21 mouse cellular contexts compared by ENCODE assay signal in genomic region chr16:93691206-93691841, GRCm38 (mm10). TPM values are rescaled to one million over a fixed set of nuclear protein-coding genes. Genes with fewer than 3 reads are reported as not detected.
DNase-seq lines count a peak whose midpoint lies in the region; ATAC-seq lines count a peak whose summit lies in the region.
"Had no signal": no experiment of that assay in that cellular context is flagged by ENCODE, and none has a peak within 500 bp of the region (broad histone marks: within the 10 kb centered on the region; RNA-seq: fewer than 3 reads in every experiment).

No protein-coding gene starts in this region.

- peaks cover 15% of the 10 kb centered on the region; the same call in 1 of the 2 replicates for H3K27me3 ChIP-seq in liver, embryonic 15.5 days
- H3K27me3 ChIP-seq in liver, embryonic 11.5 days (replicated peaks; ENCODE audit: control insufficient read depth, insufficient read depth, low read length) = no peaks in the 10 kb centered on the region
- H3K27me3 ChIP-seq in stomach, embryonic 16.5 days (ENCODE audit: control insufficient read depth, insufficient read depth, low read length) = no peaks in the 10 kb centered on the region
- no peaks in the 10 kb centered on the region; the same call in 1 of the 2 replicates for H3K27me3 ChIP-seq in forebrain, embryonic 12.5 days
- H3K27me3 ChIP-seq: CH12.LX; intestine, embryonic 15.5 days had no signal

- H3K4me1 ChIP-seq in liver, embryonic 15.5 days (replicated peaks) = peaks cover 5% of the 10 kb centered on the region; the same call in 1 of the 2 replicates
- H3K4me1 ChIP-seq in liver, embryonic 11.5 days (replicated peaks; ENCODE audit: control insufficient read depth, insufficient read depth, low read length) = no peaks in the 10 kb centered on the region
- H3K4me1 ChIP-seq in stomach, embryonic 16.5 days (ENCODE audit: control insufficient read depth, insufficient read depth, low read length) = no peaks in the 10 kb centered on the region
- no peaks in the 10 kb centered on the region for H3K4me1 ChIP-seq in forebrain, embryonic 12.5 days
- H3K4me1 ChIP-seq: forebrain, embryonic 10.5 days; heart, embryonic 10.5 days; intestine, embryonic 15.5 days had no signal

- 32% methylated on average over 6 of the region's 6 CpGs for WGBS in liver, embryonic 15.5 days (ENCODE audit: insufficient replicate concordance)
- 51% methylated on average over 6 of the region's 6 CpGs for WGBS in liver, embryonic 11.5 days
- WGBS in stomach, embryonic 16.5 days = 69% methylated on average over 6 of the region's 6 CpGs
- 82% methylated on average over 6 of the region's 6 CpGs for WGBS in forebrain, embryonic 12.5 days

- H3K27ac ChIP-seq in liver, embryonic 15.5 days (replicated peaks) = no peak overlapping the region
- no peak overlapping the region for H3K27ac ChIP-seq in liver, embryonic 11.5 days (ENCODE audit: low read depth, low read length)
- no peak overlapping the region for H3K27ac ChIP-seq in stomach, embryonic 16.5 days (ENCODE audit: low read length)
- no peak overlapping the region for H3K27ac ChIP-seq in forebrain, embryonic 12.5 days
- H3K27ac ChIP-seq: forebrain, embryonic 10.5 days; heart, embryonic 10.5 days; intestine, embryonic 15.5 days; left cerebral cortex, adult 2 months; liver, embryonic 14.5 days; macrophage had no signal

- peak; percentile 34; the same call in 1 of the 2 replicates for ATAC-seq in liver, embryonic 15.5 days (ENCODE audit: insufficient read depth)
- ATAC-seq in liver, embryonic 11.5 days (replicated peaks; ENCODE audit: low FRiP score) = no peak
- peak; percentile 67 for ATAC-seq in common myeloid progenitor, adult 5-6 weeks (replicated peaks; ENCODE audit: low read depth, poor library complexity, severe bottlenecking)
- ATAC-seq in stomach, embryonic 16.5 days (ENCODE audit: insufficient read depth, low FRiP score) = peak; percentile 50; the same call in 1 of the 2 replicates
- no peak for ATAC-seq in forebrain, embryonic 12.5 days (ENCODE audit: low FRiP score)
- ATAC-seq: hindbrain, embryonic 16.5 days; intestine, embryonic 15.5 days had no signal

- intact Hi-C loops in heart, postnatal 36 days (cut with DNase I) = no loop called here

- H3K4me2 ChIP-seq in liver, embryonic 15.5 days = no peak overlapping the region
- H3K4me2 ChIP-seq in liver, embryonic 11.5 days = no peak overlapping the region
- no peak overlapping the region for H3K4me2 ChIP-seq in stomach, embryonic 16.5 days (ENCODE audit: low read depth, low read length)
- H3K4me2 ChIP-seq in forebrain, embryonic 12.5 days = no peak overlapping the region
- H3K4me2 ChIP-seq: intestine, embryonic 15.5 days; midbrain, embryonic 11.5 days had no signal

- H3K9ac ChIP-seq in liver, embryonic 15.5 days = no peak overlapping the region
- no peak overlapping the region for H3K9ac ChIP-seq in liver, embryonic 11.5 days (ENCODE audit: low read depth, low read length)
- H3K9ac ChIP-seq in stomach, embryonic 16.5 days (ENCODE audit: low read length) = no peak overlapping the region
- H3K9ac ChIP-seq in forebrain, embryonic 12.5 days = no peak overlapping the region
- H3K9ac ChIP-seq: intestine, embryonic 15.5 days; liver, embryonic 14.5 days had no signal

- H3K4me3 ChIP-seq in liver, embryonic 15.5 days (replicated peaks) = no peak overlapping the region
- H3K4me3 ChIP-seq in liver, embryonic 11.5 days (ENCODE audit: low read depth, low read length) = no peak overlapping the region
- no peak overlapping the region for H3K4me3 ChIP-seq in stomach, embryonic 16.5 days (replicated peaks; ENCODE audit: low read length)
- H3K4me3 ChIP-seq in forebrain, embryonic 12.5 days (replicated peaks) = no peak overlapping the region
- H3K4me3 ChIP-seq: forebrain, embryonic 10.5 days; heart, embryonic 10.5 days; intestine, embryonic 15.5 days; left cerebral cortex, adult 2 months had no signal

- H3K36me3 ChIP-seq in liver, embryonic 15.5 days (replicated peaks) = no peaks in the 10 kb centered on the region
- no peaks in the 10 kb centered on the region for H3K36me3 ChIP-seq in liver, embryonic 11.5 days (ENCODE audit: control insufficient read depth, insufficient read depth, low read length)
- H3K36me3 ChIP-seq in stomach, embryonic 16.5 days (ENCODE audit: control insufficient read depth, insufficient read depth, low read length) = no peaks in the 10 kb centered on the region
- no peaks in the 10 kb centered on the region for H3K36me3 ChIP-seq in forebrain, embryonic 12.5 days (replicated peaks)
- H3K36me3 ChIP-seq: forebrain, embryonic 10.5 days; heart, embryonic 10.5 days; intestine, embryonic 15.5 days had no signal

- H3K9me3 ChIP-seq in liver, embryonic 15.5 days (replicated peaks) = no peaks in the 10 kb centered on the region
- no peaks in the 10 kb centered on the region for H3K9me3 ChIP-seq in liver, embryonic 11.5 days (ENCODE audit: control insufficient read depth, low read length)
- no peaks in the 10 kb centered on the region for H3K9me3 ChIP-seq in stomach, embryonic 16.5 days (replicated peaks; ENCODE audit: control insufficient read depth, low read length)
- H3K9me3 ChIP-seq in forebrain, embryonic 12.5 days = no peaks in the 10 kb centered on the region
- H3K9me3 ChIP-seq: forebrain, embryonic 10.5 days; heart, embryonic 10.5 days; intestine, embryonic 15.5 days had no signal

- peak; percentile 70 for DNase-seq in heart, adult 11 months
- no peak for DNase-seq in heart, postnatal 36 days
- DNase-seq in liver, embryonic 11.5 days (ENCODE audit: low spot score) = no peak
- no peak for DNase-seq in gastrocnemius, postnatal 25 days
- DNase-seq: adrenal gland, postnatal 25 days; cerebellum, adult 9-11 months; thymus, postnatal 25 days had no signal

RNA-seq across cellular contexts. Expression of gene Cbr3, which starts 8.3 kb away (rescaled TPM):
- total RNA-seq in heart, postnatal 36 days (2021) = 1 to 10 TPM; 2.9 to 3.6 TPM
- polyA plus RNA-seq in liver, embryonic 15.5 days (2015; fragmentation: Nextera tagmentation; extraction: Ambion mirVana) = 0.38 and 0.48 TPM in 2 replicates
- 0.16 and 0.33 TPM in 2 replicates for polyA plus RNA-seq in liver, embryonic 11.5 days (2014; fragmentation: Nextera tagmentation; extraction: Ambion mirVana)
- total RNA-seq in common myeloid progenitor, adult 5-6 weeks (2017) = not detected in 2 replicates
- 34.8 and 46.2 TPM in 2 replicates for polyA plus RNA-seq in stomach, embryonic 16.5 days (2015; fragmentation: Nextera tagmentation; extraction: Ambion mirVana)
- total RNA-seq in gastrocnemius, postnatal 25 days (2021) = 1 to 10 TPM; 1.8 to 2.4 TPM
- 0.33 and 0.45 TPM in 2 replicates for polyA plus RNA-seq in forebrain, embryonic 12.5 days (2016; fragmentation: Nextera tagmentation; extraction: Ambion mirVana)
- total RNA-seq: hematopoietic stem cell, adult 5-6 weeks had no signal

RNA-seq across cellular contexts. Expression of gene Dop1b, which starts 20.4 kb away (rescaled TPM):
- 10 to 100 TPM; 16.8 to 18.1 TPM for total RNA-seq in heart, postnatal 36 days (2021)
- polyA plus RNA-seq in liver, embryonic 15.5 days (2015; fragmentation: Nextera tagmentation; extraction: Ambion mirVana) = 12.2 and 15.8 TPM in 2 replicates
- polyA plus RNA-seq in liver, embryonic 11.5 days (2014; fragmentation: Nextera tagmentation; extraction: Ambion mirVana) = 18.1 and 19.1 TPM in 2 replicates
- 11.1 and 14.2 TPM in 2 replicates for total RNA-seq in common myeloid progenitor, adult 5-6 weeks (2017)
- polyA plus RNA-seq in stomach, embryonic 16.5 days (2015; fragmentation: Nextera tagmentation; extraction: Ambion mirVana) = 27.8 and 35.6 TPM in 2 replicates
- 10 to 100 TPM; 20.6 to 26.9 TPM for total RNA-seq in gastrocnemius, postnatal 25 days (2021)
- polyA plus RNA-seq in forebrain, embryonic 12.5 days (2016; fragmentation: Nextera tagmentation; extraction: Ambion mirVana) = 19.2 and 19.6 TPM in 2 replicates

Comparison
In these comparisons a context has a peak if more than half of its experiments do, and no peak if none do; other contexts are left out.
1. ATAC-seq: peak in liver, embryonic 15.5 days (single experiment), common myeloid progenitor, adult 5-6 weeks (single experiment) and stomach, embryonic 16.5 days (single experiment); none in liver, embryonic 11.5 days (single experiment) and forebrain, embryonic 12.5 days (single experiment).
2. RNA of gene Cbr3, which starts 8.3 kb away (polyA plus RNA-seq): 34.8 to 46.2 TPM in stomach, embryonic 16.5 days; 0.33 to 0.45 TPM in forebrain, embryonic 12.5 days, 0.38 to 0.48 TPM in liver, embryonic 15.5 days and 0.16 to 0.33 TPM in liver, embryonic 11.5 days; every median in the first group is over 10 times any median in the second.